Mouse (Mus musculus): ENCODE data around the gene Akap1.

The Akap1 gene

GRCm38 (mm10) chr11:88873667-88874030, 9.3 kb upstream of the Akap1 start:
- no peak for DNase-seq

DNA sequence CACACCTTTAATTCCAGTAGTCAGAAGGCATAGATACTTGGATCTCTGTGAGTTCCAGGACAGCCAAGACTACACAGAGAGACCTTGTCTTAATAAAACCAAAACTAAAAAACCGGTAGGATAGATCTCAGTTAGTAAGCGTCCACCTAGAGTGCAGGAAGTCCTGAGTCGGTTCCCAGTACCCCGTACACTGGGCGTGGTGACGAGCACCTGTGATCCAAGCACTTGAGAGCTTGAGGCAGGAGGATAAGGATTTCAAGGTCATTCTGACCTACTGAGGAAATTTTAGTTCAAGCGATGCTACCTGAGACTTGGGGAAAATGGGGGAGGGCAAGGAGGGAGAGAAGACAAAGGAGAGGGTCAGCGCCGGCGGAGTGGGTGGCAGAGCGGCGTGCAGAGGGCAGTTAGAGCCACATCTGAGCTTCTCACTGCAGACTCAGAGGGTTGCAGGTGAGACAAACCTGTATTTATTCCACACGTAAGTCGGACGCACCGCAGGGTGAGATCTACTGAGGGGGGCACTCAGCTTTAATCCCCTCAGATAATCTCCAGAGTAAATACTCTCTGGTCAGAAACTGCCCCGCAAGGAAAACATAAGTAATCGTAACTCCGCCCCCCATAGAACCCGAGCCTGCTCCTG, 8.8 kb upstream of the Akap1 start:
- no peak for DNase-seq

- no peak for DNase-seq
Observed at GRCm38 (mm10) chr11:88869443-88869842, 5.1 kb upstream of the Akap1 start.

DNA sequence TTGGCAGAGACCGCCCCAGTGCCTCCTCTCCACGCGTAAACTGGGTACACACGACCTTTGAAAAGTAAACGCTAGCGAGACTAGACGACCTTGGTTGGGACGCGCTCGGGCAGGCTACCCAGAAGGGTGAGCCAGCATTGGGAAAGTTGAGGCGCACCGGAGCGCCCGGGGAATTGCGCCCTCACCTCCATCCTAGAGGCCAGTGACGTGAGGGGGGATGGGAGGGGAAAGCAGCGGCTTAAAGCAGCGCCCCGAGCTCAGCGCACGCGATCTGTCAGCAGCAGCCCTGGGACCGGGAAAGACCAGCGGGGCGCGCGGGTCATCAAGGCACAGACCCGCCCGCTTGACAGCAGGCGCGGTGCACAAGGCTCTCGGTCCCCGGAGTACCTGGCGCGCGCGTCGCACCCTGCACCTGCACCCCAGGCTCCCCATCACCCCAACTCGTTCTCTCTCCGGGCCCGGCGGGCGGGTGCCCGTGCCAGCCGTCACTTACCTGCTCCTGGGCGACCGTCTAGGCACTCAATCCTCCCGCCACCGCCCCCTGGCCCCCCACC, 405 bp downstream of the Akap1 start:
- no peak for DNase-seq

GRCm38 (mm10) chr11:88863071-88863903, 1.1 kb downstream of the Akap1 start:
- peak; percentile 95 for DNase-seq

DNA sequence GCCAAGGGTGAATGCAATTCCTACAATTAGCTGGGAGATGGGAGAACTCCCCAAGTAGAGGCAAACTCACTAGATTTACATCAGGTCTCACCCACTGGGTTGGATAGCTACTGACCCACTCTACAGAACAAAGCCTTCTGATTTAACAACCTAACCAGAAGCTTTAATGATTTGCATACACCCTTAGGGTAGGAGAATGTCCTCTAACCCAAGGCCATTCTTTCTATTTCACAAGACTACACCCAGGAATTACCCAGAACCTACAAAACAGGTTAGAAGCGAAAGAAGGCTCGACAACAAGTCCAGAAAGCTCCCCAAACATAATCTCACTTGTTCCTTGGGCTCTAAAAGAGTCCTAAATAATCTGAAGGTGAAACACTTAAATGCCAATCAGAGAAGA, 2.0 kb downstream of the Akap1 start:
- DNase-seq, result no peak

DNA sequence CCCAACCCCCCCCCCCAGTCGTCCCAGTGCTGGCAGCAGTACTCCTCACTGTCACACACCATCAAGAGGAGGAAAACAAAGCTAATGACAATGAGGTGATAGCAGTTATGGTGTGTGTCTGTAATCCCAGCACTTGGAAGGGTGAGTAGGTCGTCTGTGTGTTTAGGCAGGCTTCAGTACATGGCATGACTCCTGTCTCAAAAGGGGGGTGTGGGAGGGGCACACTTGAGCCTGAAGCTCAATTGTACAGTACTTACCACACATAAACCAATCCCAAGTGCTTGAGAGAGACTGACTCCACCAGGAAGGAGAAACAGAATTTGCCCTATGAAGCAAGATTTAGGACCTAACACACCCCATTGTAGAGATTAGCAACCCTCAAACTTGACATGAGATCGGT, 3.3 kb downstream of the Akap1 start:
- DNase-seq, result no peak

DNA sequence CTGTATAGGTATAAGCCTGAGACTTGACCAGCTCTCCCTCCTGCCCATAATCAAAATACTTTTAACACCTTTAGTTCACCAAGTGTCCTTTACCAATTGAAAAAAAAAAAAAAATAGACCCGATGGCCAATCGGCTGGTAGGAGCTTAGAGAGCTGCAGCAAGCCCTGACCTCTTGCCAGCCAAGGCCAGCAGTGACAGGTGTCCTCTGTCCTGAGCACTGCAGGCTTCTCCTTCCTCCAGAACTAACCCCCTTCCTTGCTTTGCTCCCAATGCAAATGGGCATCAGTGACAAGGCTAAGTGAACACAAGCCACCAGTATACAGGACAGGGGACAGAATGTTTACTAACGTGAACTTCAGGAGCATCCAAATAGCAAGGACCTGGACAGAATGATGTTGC, 3.7 kb downstream of the Akap1 start:
- DNase-seq, result no peak

DNA sequence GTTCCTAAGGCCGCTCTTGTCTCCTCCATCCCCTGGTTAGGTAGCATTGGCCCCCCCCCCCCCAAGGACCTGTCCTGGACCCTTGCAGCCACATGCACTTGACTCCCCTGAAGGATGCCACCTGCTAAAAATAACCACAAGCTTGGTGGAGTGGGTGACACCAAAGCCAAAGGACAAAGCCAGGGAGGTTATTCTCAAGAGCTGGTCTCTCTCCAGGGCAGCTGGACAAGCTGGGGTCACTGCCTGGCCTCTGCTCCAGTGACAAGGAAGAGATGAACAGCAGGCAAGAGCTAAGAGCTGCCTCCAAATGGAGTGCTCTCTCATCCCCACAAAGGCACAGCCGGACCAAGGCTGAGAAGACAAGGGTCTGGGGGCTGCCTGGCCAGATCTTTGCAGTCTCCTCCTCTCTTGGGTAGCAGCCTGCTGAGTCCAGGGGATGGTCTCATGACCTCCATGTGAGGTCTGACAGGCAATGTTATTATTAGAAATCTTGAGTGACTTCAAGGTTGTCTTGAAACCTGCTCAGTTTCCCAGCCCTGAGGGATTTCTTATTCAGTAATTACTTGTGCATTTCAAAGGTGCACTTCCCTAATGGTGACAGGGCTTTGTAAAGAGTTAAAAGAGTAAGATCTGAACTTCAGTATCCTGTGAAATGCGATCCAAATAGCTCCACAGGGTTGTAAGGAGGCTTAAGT, 6.9 kb downstream of the Akap1 start:
- peak; percentile 96 for DNase-seq

GRCm38 (mm10) chr11:88856383-88856782, 8.0 kb downstream of the Akap1 start:
- no peak for DNase-seq

DNA sequence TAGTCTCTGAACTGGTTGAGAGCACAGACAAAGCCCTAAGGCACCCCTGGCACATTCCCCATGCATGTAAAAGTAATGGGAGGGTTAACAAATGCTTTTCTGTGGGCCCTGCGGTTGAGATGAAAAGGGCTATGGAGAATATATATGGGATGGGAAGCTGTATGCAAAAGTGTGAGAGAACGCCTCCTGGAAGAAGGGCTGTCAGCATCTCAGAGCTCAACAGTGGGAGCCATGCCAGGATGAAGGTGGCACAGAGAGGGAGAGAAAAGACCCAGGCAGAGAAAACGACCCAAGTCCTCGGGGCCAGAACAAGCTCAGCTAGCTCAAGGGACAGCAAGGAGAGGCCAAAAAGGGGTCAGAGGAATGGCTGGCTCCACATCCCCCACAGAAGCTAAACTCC, 8.6 kb downstream of the Akap1 start:
- DNase-seq, result no peak

DNA sequence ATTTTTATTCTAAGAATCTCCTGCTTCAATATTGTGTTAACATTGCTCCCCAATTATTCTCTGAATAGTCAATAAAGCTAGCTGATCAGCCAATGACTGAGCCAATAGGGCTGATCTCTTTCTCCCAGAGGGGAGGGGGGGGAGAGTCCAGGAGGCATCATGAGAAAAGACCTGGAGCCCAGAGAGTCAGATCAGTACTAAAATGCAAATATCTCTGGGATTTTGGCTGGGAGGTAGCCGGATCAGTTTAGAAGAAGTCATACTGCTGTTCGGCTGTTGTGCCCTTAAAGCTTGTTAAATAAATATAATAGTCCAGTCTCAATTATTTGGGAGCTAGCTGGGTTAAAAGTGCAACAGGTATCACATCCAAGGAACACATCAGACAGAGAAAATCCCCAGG, 10.8 kb downstream of the Akap1 start:
- no peak for DNase-seq

DNA sequence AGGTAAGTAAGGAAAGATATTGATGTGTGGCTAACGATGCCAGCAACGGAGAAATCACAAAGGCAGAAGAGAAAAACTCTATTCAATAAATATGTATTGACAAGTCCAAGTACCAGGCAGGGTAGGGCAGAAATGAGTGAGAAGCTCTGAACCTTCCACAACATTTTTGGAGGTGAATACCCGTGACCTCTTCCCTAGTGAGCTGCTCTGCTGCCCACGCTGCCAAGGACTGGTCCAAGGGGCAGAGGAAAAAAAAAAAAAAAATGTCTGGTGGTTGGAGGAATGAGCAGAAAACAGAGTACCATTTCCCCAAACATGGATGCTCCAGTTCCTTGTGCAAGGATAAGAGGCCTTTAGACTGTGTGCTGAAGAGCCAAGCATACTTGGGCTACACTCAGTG, 11.6 kb downstream of the Akap1 start:
- DNase-seq, result no peak

- DNase-seq, result peak; percentile 96
Observed at GRCm38 (mm10) chr11:88851049-88851825, 13.1 kb downstream of the Akap1 start.

GRCm38 (mm10) chr11:88849732-88850131, 14.7 kb downstream of the Akap1 start:
- peak; percentile 91 for DNase-seq

- peak; percentile 98 for DNase-seq
Observed at GRCm38 (mm10) chr11:88849284-88849683, 15.1 kb downstream of the Akap1 start.

GRCm38 (mm10) chr11:88848590-88848989, 15.8 kb downstream of the Akap1 start:
- DNase-seq, result peak; percentile 97

DNA sequence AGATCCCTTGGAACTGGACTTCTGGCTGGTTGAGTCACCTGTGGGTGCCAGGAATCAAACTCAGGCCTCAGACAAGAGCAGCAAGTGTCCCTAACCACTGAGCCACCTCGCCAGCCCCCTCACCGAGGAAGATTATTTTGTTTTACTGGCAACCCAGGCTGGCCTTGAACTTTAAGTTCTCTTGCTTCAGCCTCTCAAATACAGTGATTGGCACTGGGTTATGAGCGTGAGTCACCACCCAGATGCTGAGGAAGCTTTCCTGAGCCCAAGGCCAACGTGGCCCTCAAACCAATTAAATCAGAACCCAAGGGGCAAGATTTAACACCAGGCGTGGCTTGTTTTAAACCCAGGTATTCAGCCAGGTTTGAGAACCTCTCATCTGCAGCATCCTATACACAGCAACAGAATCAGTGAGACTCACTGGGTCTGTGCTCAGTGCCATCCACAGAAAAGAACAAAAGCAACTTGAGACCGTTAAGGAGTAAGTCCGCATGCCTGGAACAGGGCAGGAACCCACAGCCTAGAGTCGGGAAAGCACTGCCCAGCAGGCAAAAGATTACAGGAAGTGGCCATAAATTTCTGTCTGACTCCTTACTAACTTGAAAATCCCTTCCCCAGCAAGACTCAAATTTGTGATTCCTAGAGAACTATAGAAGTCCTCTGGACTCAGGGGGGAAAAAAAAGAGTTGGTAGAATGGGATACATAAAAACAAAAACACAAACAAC, 16.9 kb downstream of the Akap1 start:
- no peak for DNase-seq

GRCm38 (mm10) chr11:88844384-88844783, 20.0 kb downstream of the Akap1 start:
- no peak for DNase-seq

DNA sequence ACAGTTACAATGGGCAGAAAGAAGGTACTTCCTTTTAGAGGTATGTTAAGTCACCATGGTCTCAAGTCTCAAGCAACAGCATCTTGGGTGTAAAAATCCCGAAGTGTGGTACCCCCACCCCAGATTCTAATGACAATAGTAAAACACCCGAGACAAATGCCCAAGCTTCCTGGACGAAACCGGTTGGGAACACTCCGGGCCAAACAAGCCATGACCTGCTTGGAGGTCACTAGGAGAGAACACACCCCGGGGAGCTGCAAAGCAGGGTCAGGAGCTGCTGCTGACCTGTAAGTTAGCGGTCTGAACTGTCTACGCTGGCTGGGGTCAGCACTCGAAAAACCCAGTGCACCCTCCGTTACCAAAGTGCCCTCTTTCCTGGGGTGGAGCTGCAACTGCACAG, 21.1 kb downstream of the Akap1 start:
- DNase-seq, result no peak

DNA sequence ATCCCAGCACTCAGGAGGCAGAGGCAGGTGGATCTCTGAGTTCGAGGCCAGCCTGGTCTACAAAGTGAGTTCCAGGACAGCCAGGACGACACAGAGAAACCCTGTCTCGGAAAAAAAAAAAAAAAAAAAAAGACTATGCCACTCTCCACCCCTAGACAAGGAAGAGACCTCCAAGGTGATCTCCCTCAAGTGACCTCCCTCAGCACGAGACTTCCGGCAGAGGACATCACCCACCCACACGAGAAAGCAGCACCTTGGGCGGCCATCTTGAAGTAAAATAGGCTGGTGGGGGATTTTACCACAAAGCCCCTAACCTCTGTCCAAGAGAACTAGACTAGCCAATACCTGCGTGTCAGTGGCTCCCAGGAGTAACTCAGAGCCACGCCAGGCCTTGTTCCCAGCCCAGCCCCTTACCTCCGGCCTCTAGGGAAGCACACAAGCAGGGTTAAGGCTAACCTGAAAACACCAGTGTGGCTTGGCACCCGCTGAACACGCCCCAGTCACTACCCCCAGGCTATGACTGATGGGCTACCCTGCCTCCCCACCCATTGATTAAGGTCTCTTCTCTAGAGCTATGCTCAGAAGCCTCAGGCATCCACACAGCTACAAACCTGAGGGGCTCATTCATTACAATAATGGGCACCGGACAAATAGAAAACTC, 21.9 kb downstream of the Akap1 start:
- DNase-seq, result no peak

DNA sequence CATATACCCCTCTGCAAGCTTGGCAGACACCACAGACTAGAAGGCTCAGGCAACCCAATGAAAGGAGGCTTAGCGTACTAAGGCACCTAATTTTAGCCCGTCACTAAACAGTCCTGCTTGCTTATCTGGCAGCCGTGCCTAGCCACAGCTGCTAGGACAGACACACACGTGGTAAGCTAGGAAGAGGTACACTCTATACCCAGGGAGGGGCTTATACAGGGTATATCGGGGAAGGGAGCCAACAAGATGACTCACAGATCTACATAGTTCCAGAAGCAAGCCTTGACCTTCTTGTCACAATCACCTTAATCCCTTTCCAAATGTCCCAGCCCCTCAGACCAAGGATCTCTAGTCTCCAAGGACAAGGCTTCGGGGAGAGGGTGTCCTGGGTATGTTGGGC, 23.0 kb downstream of the Akap1 start:
- DNase-seq, result peak; percentile 95
